8 mouse cellular contexts compared by ENCODE assay signal in genomic region chr19:36348801-36349486, GRCm38 (mm10). TPM values are rescaled to one million over a fixed set of nuclear protein-coding genes. Genes with fewer than 3 reads are reported as not detected.
A peak's percentile ranks its signal among the peaks of the same experiment; 100 is the strongest.
DNase-seq lines count a peak whose midpoint lies in the region; ATAC-seq and TF ChIP-seq lines count a peak whose summit lies in the region.

No protein-coding gene starts in this region.

- peak overlapping the region; percentile 76 for H3K27ac ChIP-seq in bone marrow, adult 2 months (ENCODE audit: control insufficient read depth, insufficient read depth, low read depth, low read length, poor library complexity)
- H3K27ac ChIP-seq in heart, embryonic 13.5 days (replicated peaks): peak overlapping the region; percentile 80
- H3K27ac ChIP-seq in kidney, postnatal 0 days: peak overlapping the region; percentile 9; the same call in 1 of the 2 replicates
- H3K27ac ChIP-seq in liver, adult 2 months (replicated peaks; ENCODE audit: insufficient read depth, low read depth, low read length): peak overlapping the region; percentile 97

- peak overlapping the region; percentile 73 for H3K4me3 ChIP-seq in bone marrow, adult 2 months (replicated peaks; ENCODE audit: control insufficient read depth, low read depth, low read length)
- peak overlapping the region; percentile 87 for H3K4me3 ChIP-seq in heart, embryonic 13.5 days
- H3K4me3 ChIP-seq in kidney, postnatal 0 days (replicated peaks; ENCODE audit: low read depth, low read length): peak overlapping the region; percentile 64
- H3K4me3 ChIP-seq in liver, adult 2 months (ENCODE audit: insufficient read depth, low read depth, low read length): peak overlapping the region; percentile 97

- peak; percentile 48; the same call in 1 of the 2 replicates for ATAC-seq in heart, embryonic 13.5 days (ENCODE audit: extremely low read depth, insufficient number of reproducible peaks, low FRiP score, low TSS enrichment)
- peak; percentile 68 for ATAC-seq in kidney, postnatal 0 days (replicated peaks; ENCODE audit: low FRiP score, low read depth)

- H3K27me3 ChIP-seq in heart, embryonic 13.5 days (replicated peaks): peaks cover 35% of the 10 kb centered on the region
- peaks cover 22% of the 10 kb centered on the region for H3K27me3 ChIP-seq in kidney, postnatal 0 days (ENCODE audit: insufficient read depth, low read length)
- no peaks in the 10 kb centered on the region for H3K27me3 ChIP-seq in liver, adult 2 months (ENCODE audit: control insufficient read depth, insufficient read depth, low read length)

- no peaks in the 10 kb centered on the region for H3K9me3 ChIP-seq in heart, embryonic 13.5 days
- H3K9me3 ChIP-seq in kidney, postnatal 0 days (replicated peaks; ENCODE audit: low read length): no peaks in the 10 kb centered on the region

- DNase-seq in 3T3-L1 (ENCODE audit: low read depth, low spot score): peak; percentile 83
- peak; percentile 30 for DNase-seq in fibroblast of lung, adult 2 months (ENCODE audit: low read depth)
- peak; percentile 55 for DNase-seq in kidney, postnatal 0 days (ENCODE audit: low spot score)
- DNase-seq in liver, adult 2 months (ENCODE audit: extremely low read depth, low read depth, low spot score): peak; percentile 64
- DNase-seq in monocyte, adult 2 months (ENCODE audit: low read depth in 1 of 2, low spot score in 2 of 2): peak; percentile 46 to 64
- DNase-seq in spleen, postnatal 36 days (ENCODE audit: low spot score in 2 of 2): peak; percentile 32 to 42

- H3K79me2 ChIP-seq in liver, adult 2 months (ENCODE audit: control insufficient read depth, insufficient read depth, low read length): peaks cover 21% of the 10 kb centered on the region; the same call in 1 of the 2 replicates

- peak overlapping the region; percentile 93 for H3K4me2 ChIP-seq in heart, embryonic 13.5 days
- peak overlapping the region; percentile 99 for H3K4me2 ChIP-seq in kidney, postnatal 0 days (ENCODE audit: low read length)

- H3K4me1 ChIP-seq in bone marrow, adult 2 months (ENCODE audit: control insufficient read depth, insufficient read depth, low read length): no peaks in the 10 kb centered on the region; the same call in 1 of the 2 replicates
- peaks cover 14% of the 10 kb centered on the region for H3K4me1 ChIP-seq in heart, embryonic 13.5 days
- H3K4me1 ChIP-seq in kidney, postnatal 0 days (replicated peaks; ENCODE audit: insufficient read depth, low read length): no peaks in the 10 kb centered on the region
- H3K4me1 ChIP-seq in liver, adult 2 months (ENCODE audit: control insufficient read depth, insufficient read depth, low read length): peaks cover 5% of the 10 kb centered on the region; the same call in 1 of the 2 replicates

- peak; percentile 34; the same call in 1 of the 2 replicates for TF ChIP-seq POLR2A in bone marrow, adult 2 months (IDR thresholded peaks at IDR 0.05; ENCODE audit: borderline replicate concordance, control insufficient read depth, low read depth, low read length)
- 0 out of 2 replicates have a peak, but pooled peaks have one; percentile 32 for TF ChIP-seq POLR2A in liver, adult 2 months (IDR thresholded peaks at IDR 0.05; ENCODE audit: extremely low read depth, insufficient read depth, low read length)

- H3K9ac ChIP-seq in heart, embryonic 13.5 days: peak overlapping the region; percentile 90
- peak overlapping the region; percentile 58 for H3K9ac ChIP-seq in kidney, postnatal 0 days (ENCODE audit: low read depth, low read length)
- peak overlapping the region; percentile 99 for H3K9ac ChIP-seq in liver, adult 2 months (ENCODE audit: low read depth, low read length)

- TF ChIP-seq CTCF in bone marrow, adult 2 months (IDR thresholded peaks at IDR 0.05; ENCODE audit: control insufficient read depth, insufficient read depth, low read length): no peak
- no peak for TF ChIP-seq CTCF in kidney, postnatal 0 days (IDR thresholded peaks at IDR 0.05; ENCODE audit: low read depth)
- TF ChIP-seq CTCF in liver, adult 2 months (IDR thresholded peaks at IDR 0.05; ENCODE audit: low read depth, low read length): no peak

- no peaks in the 10 kb centered on the region for H3K36me3 ChIP-seq in heart, embryonic 13.5 days
- no peaks in the 10 kb centered on the region for H3K36me3 ChIP-seq in kidney, postnatal 0 days (ENCODE audit: insufficient read depth, low read length)
- no peaks in the 10 kb centered on the region for H3K36me3 ChIP-seq in liver, adult 2 months (ENCODE audit: control insufficient read depth, insufficient read depth, low read length)

- WGBS in bone marrow, adult 2 months: under 1% methylated on average over 84 of the region's 85 CpGs
- under 1% methylated on average over 85 of the region's 85 CpGs for WGBS in heart, embryonic 13.5 days
- WGBS in kidney, postnatal 0 days: under 1% methylated on average over 85 of the region's 85 CpGs
- WGBS in liver, adult 2 months: under 1% methylated on average over 85 of the region's 85 CpGs

RNA-seq across cellular contexts. Expression of gene Pcgf5, which starts 0.8 kb away (rescaled TPM):
- 14.7 and 17.8 TPM in 2 replicates for polyA plus RNA-seq in bone marrow, adult 2 months (2011; ENCODE audit: insufficient read depth, insufficient read length, low replicate concordance, missing spikeins)
- polyA plus RNA-seq in heart, embryonic 13.5 days (2015; fragmentation: Nextera tagmentation; extraction: Ambion mirVana): 37.5 and 50.7 TPM in 2 replicates
- polyA plus RNA-seq in kidney, postnatal 0 days (2015; fragmentation: Nextera tagmentation; extraction: Ambion mirVana): 12.5 and 14.0 TPM in 2 replicates
- 13.8 and 14.2 TPM in 2 replicates for total RNA-seq in liver, adult 2 months (2014; rRNA removed)
- polyA plus RNA-seq in liver, adult 2 months (2012; rRNA removed): 3.1 and 3.9 TPM in 2 replicates

Comparison
In these comparisons a context has a peak if more than half of its experiments do, and no peak if none do; other contexts are left out.
1. Peak in every context shown above with its lines: DNase-seq, ATAC-seq, H3K4me3 ChIP-seq and H3K27ac ChIP-seq.
2. DNase-seq: peak in every context shown above with its lines; median percentile 83 in 3T3-L1; 64 in liver, adult 2 months; 55 in kidney, postnatal 0 days; 55 in monocyte, adult 2 months; 37 in spleen, postnatal 36 days; 30 in fibroblast of lung, adult 2 months.
3. H3K27ac ChIP-seq: peak in every context shown above with its lines; median percentile 97 in liver, adult 2 months; 80 in heart, embryonic 13.5 days; 76 in bone marrow, adult 2 months; 9 in kidney, postnatal 0 days.